ENCODE assay signal across 8 mouse cellular contexts in genomic region chr19:46961047-46961651, GRCm38 (mm10). TPM values are rescaled to one million over a fixed set of nuclear protein-coding genes. Genes with fewer than 3 reads are reported as not detected.
A peak's percentile ranks its signal among the peaks of the same experiment; 100 is the strongest.
DNase-seq lines count a peak whose midpoint lies in the region; ATAC-seq lines count a peak whose summit lies in the region.

No protein-coding gene starts in this region.

- H3K27me3 ChIP-seq in heart, embryonic 15.5 days = no peaks in the 10 kb centered on the region
- no peaks in the 10 kb centered on the region for H3K27me3 ChIP-seq in hindbrain, embryonic 10.5 days (ENCODE audit: insufficient read depth, poor library complexity, severe bottlenecking)
- no peaks in the 10 kb centered on the region for H3K27me3 ChIP-seq in midbrain, embryonic 13.5 days

- peak overlapping the region; percentile 99 for H3K9ac ChIP-seq in heart, embryonic 15.5 days
- peak overlapping the region; percentile 93 for H3K9ac ChIP-seq in midbrain, embryonic 13.5 days (replicated peaks)

- H3K9me3 ChIP-seq in heart, embryonic 15.5 days (replicated peaks) = no peaks in the 10 kb centered on the region
- H3K9me3 ChIP-seq in hindbrain, embryonic 10.5 days = no peaks in the 10 kb centered on the region
- no peaks in the 10 kb centered on the region for H3K9me3 ChIP-seq in midbrain, embryonic 13.5 days

- WGBS in heart, embryonic 15.5 days = 8% methylated on average over 22 of the region's 22 CpGs
- 7% methylated on average over 22 of the region's 22 CpGs for WGBS in hindbrain, embryonic 10.5 days
- WGBS in midbrain, embryonic 13.5 days = 4% methylated on average over 22 of the region's 22 CpGs

- H3K4me2 ChIP-seq in heart, embryonic 15.5 days = peak overlapping the region; percentile 69
- peak overlapping the region; percentile 72 for H3K4me2 ChIP-seq in midbrain, embryonic 13.5 days (replicated peaks)

- DNase-seq in heart, adult 8-10 months (ENCODE audit: low spot score) = no peak
- peak; percentile 17 for DNase-seq in MN1 (ENCODE audit: low spot score)
- DNase-seq in hindbrain, embryonic 10.5 days (ENCODE audit: low spot score) = no peak
- no peak for DNase-seq in ovary, adult 18-20 months (ENCODE audit: low spot score)
- DNase-seq in right cerebral cortex, postnatal 10 days (ENCODE audit: low spot score in 2 of 2) = no peak
- DNase-seq in layer of hippocampus, postnatal 36 days = no peak

- no peak for ATAC-seq in heart, embryonic 15.5 days (replicated peaks; ENCODE audit: insufficient number of reproducible peaks, insufficient read depth, low FRiP score, low read depth)
- no peak for ATAC-seq in midbrain, embryonic 13.5 days

- H3K4me3 ChIP-seq in heart, embryonic 15.5 days = peak overlapping the region; percentile 85
- peak overlapping the region; percentile 73 for H3K4me3 ChIP-seq in hindbrain, embryonic 10.5 days
- peak overlapping the region; percentile 78 for H3K4me3 ChIP-seq in midbrain, embryonic 13.5 days (replicated peaks)

- H3K4me1 ChIP-seq in heart, embryonic 15.5 days (replicated peaks) = peaks cover 49% of the 10 kb centered on the region
- peaks cover 29% of the 10 kb centered on the region for H3K4me1 ChIP-seq in hindbrain, embryonic 10.5 days (replicated peaks)
- peaks cover 28% of the 10 kb centered on the region for H3K4me1 ChIP-seq in midbrain, embryonic 13.5 days (replicated peaks)

- H3K36me3 ChIP-seq in heart, embryonic 15.5 days = no peaks in the 10 kb centered on the region
- H3K36me3 ChIP-seq in hindbrain, embryonic 10.5 days = no peaks in the 10 kb centered on the region
- no peaks in the 10 kb centered on the region for H3K36me3 ChIP-seq in midbrain, embryonic 13.5 days

- peak overlapping the region; percentile 98 for H3K27ac ChIP-seq in heart, embryonic 15.5 days
- peak overlapping the region; percentile 91 for H3K27ac ChIP-seq in hindbrain, embryonic 10.5 days
- peak overlapping the region; percentile 99 for H3K27ac ChIP-seq in midbrain, embryonic 13.5 days

RNA-seq across cellular contexts. Expression of gene Ina, which starts 53.3 kb away (rescaled TPM):
- 0.58 and 5.8 TPM in 2 replicates for polyA plus RNA-seq in heart, embryonic 15.5 days (2015; fragmentation: Nextera tagmentation; extraction: Ambion mirVana)
- total RNA-seq in heart, adult 8-10 months (2022) = under 1 TPM in 2 of 4 experiments, not detected in 2; 0.06 to 0.19 TPM
- 75.7 and 248 TPM in 2 replicates for polyA plus RNA-seq in hindbrain, embryonic 10.5 days (2016; fragmentation: Nextera tagmentation; extraction: Ambion mirVana)
- 481 and 511 TPM in 2 replicates for polyA plus RNA-seq in midbrain, embryonic 13.5 days (2015; fragmentation: Nextera tagmentation; extraction: Ambion mirVana)
- 100 to 1,000 TPM; 183 to 189 TPM for total RNA-seq in layer of hippocampus, postnatal 36 days (2021)

RNA-seq across cellular contexts. Expression of gene Nt5c2, which starts 53.8 kb away (rescaled TPM):
- polyA plus RNA-seq in heart, embryonic 15.5 days (2015; fragmentation: Nextera tagmentation; extraction: Ambion mirVana) = 117 and 118 TPM in 2 replicates
- 10 to 100 TPM; 58.1 to 68.9 (median 64.7) TPM for total RNA-seq in heart, adult 8-10 months (2022)
- polyA plus RNA-seq in hindbrain, embryonic 10.5 days (2016; fragmentation: Nextera tagmentation; extraction: Ambion mirVana) = 65.1 and 69.6 TPM in 2 replicates
- 96.0 and 97.2 TPM in 2 replicates for polyA plus RNA-seq in midbrain, embryonic 13.5 days (2015; fragmentation: Nextera tagmentation; extraction: Ambion mirVana)
- 10 to 100 TPM; 69.8 to 84.2 TPM for total RNA-seq in layer of hippocampus, postnatal 36 days (2021)

Comparison
In these comparisons a context has a peak if more than half of its experiments do, and no peak if none do; other contexts are left out.
1. RNA of gene Ina, which starts 53.3 kb away (polyA plus RNA-seq): 481 to 511 TPM in midbrain, embryonic 13.5 days and 75.7 to 248 TPM in hindbrain, embryonic 10.5 days; 0.58 to 5.8 TPM in heart, embryonic 15.5 days; every median in the first group is over 10 times any median in the second.
2. Peak in every context shown above with its lines, with median percentiles within 50 percentile points of each other: H3K27ac ChIP-seq and H3K4me3 ChIP-seq.